Mouse (Mus musculus): ENCODE data around the gene 9330161L09Rik.
"Not testable (repeated sequence)": the region's sequence is repeated elsewhere in the genome, so short reads cannot be mapped to it uniquely, and the experiment has no call there.

Gene 9330161L09Rik

GRCm38 (mm10) chr12:103407720-103408119 is at the start of gene 9330161L09Rik:
TSS of gene 9330161L09Rik (minus strand) at chr12:103407820.
- Histone ChIP-seq H3K27me3 (ENCODE audit: control insufficient read depth, insufficient read depth, low read length, poor library complexity, severe bottlenecking) (no peaks in the 10 kb centered on the region), H3K36me3 (ENCODE audit: control insufficient read depth, insufficient read depth, low read length, poor library complexity, severe bottlenecking) (peaks cover 17% of the 10 kb centered on the region)
- DNase-seq (ENCODE audit: low read depth, low spot score) = no peak

DNA sequence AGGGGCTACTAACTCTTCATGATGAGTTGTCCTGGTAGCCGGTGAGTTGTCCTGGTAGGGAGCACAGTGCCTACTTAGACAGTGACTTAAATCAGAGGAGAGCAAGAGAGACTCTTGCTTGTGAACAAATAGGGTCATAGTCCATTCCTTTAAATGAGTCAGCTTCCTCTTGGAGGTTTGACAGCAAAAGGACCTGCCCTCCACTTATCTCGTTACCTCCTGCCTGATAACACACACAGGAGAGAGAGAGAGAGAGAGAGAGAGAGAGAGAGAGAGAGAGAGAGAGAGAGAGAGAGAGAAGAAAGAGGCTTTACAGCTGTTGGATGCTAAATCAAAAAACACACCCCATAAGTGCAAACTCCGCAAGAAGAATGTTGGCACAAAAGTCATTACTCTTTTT is 49.5 kb upstream of the 9330161L09Rik start, which contains the start of gene Ifi27l2b:
Gene Ifi27l2b, minus strand, starts transcription at position 84 of the 400 bp plus-strand sequence.
- Histone ChIP-seq H3K36me3 (ENCODE audit: control insufficient read depth, insufficient read depth, low read length, poor library complexity, severe bottlenecking) (no peaks in the 10 kb centered on the region), H3K27me3 (ENCODE audit: control insufficient read depth, insufficient read depth, low read length, poor library complexity, severe bottlenecking) (no peaks in the 10 kb centered on the region)
- no peak for DNase-seq (ENCODE audit: low read depth, low spot score)

DNA sequence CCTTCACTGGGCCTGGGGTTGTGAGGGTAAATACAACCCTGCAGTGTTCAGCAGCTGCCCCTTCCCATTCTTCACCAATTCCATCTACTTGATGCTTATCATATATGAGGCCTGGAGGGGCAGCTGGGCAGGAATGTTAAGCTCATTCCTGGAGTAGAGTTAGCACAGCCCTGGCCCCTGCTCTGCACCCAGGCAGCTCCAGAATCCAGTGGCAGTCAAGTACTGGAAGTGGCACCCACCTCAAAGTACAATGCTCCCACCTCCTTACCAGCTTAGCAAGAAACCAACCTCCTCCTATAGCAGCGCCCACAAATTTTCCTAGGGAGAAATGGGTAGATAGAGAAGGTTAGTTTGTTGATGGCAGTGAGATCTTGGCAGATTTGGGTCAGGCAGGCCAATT is 49.1 kb upstream of the 9330161L09Rik start:
- H3K27me3 ChIP-seq (ENCODE audit: control insufficient read depth, insufficient read depth, low read length, poor library complexity, severe bottlenecking); H3K36me3 ChIP-seq (ENCODE audit: control insufficient read depth, insufficient read depth, low read length, poor library complexity, severe bottlenecking): not testable (repeated sequence)

DNA sequence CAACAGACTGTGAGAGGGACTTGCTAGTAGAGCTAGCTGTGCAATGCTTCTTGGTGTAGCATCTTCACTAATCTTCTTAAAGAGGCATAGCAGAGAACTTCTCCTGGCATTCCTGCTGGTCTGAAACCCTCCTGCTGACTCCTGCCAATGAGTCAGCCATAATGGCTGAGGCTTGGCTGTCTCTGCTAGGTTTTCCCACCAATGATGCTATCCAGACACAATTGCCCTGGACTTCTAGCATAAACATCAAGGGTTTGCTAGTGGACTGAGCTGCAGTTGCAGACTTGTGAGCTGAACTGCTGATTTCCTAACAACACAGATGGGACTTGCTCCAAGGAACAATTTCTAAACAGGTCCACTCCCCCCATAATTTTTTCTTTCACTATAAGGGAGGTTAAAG is 45.7 kb upstream of the 9330161L09Rik start:
- Histone ChIP-seq H3K36me3 (ENCODE audit: control insufficient read depth, insufficient read depth, low read length, poor library complexity, severe bottlenecking) (no peaks in the 10 kb centered on the region), H3K27me3 (ENCODE audit: control insufficient read depth, insufficient read depth, low read length, poor library complexity, severe bottlenecking) (no peaks in the 10 kb centered on the region)
- no peak for DNase-seq (ENCODE audit: low read depth, low spot score)

More for the DNA sequence above, 49.1 kb upstream of the 9330161L09Rik start:
- DNase-seq (ENCODE audit: low read depth, low spot score) = not testable (repeated sequence)

DNA sequence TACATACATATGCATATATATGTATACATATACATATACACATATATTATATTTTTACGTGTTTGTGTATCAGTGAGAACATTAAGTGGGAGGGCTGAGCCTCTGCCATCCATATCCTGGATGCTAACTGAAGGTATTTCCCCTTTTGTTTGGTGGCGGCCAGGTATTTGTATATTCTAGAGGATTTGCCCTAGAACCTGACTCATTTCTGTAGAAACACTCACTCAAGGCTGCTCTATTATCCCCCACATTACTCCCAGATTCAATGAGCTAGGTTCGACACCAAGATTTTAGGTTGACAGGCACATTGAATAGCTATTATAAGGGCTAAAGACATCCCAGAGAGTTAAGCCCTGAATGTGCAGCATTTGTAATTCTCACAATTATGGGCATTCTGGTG is 37.4 kb upstream of the 9330161L09Rik start:
- H3K27me3 ChIP-seq (ENCODE audit: control insufficient read depth, insufficient read depth, low read length, poor library complexity, severe bottlenecking) = no peaks in the 10 kb centered on the region
- no peak for DNase-seq (ENCODE audit: low read depth, low spot score)
- peaks cover 2% of the 10 kb centered on the region; the same call in 1 of the 2 replicates for H3K36me3 ChIP-seq (ENCODE audit: control insufficient read depth, insufficient read depth, low read length, poor library complexity, severe bottlenecking)

DNA sequence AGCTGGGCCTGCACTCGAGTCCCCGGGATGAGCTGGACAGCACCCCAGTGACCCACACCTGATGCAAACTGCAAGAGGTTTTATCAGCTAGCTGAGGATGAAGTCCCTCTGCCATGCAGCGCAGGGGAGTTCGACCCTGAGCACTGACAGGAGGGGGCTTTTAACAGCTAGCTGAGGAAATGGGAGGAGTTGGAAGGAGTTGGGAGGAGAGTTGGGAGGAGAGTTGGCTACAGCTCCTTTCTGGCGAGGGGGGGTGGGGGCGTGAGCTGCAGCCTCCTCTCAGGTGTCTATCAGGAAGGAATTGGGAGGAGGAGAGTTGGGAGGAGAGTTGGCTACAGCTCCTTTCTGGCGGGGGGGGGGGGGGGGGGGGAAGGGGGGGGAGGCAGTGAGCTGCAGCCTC is 36.6 kb upstream of the 9330161L09Rik start:
- not testable (repeated sequence) for H3K36me3 ChIP-seq (ENCODE audit: control insufficient read depth, insufficient read depth, low read length, poor library complexity, severe bottlenecking); H3K27me3 ChIP-seq (ENCODE audit: control insufficient read depth, insufficient read depth, low read length, poor library complexity, severe bottlenecking); DNase-seq (ENCODE audit: low read depth, low spot score)

- H3K36me3 ChIP-seq (ENCODE audit: control insufficient read depth, insufficient read depth, low read length, poor library complexity, severe bottlenecking) = peaks cover 3% of the 10 kb centered on the region; the same call in 1 of the 2 replicates
- H3K27me3 ChIP-seq (ENCODE audit: control insufficient read depth, insufficient read depth, low read length, poor library complexity, severe bottlenecking) = no peaks in the 10 kb centered on the region
- peak; percentile 70 for DNase-seq (ENCODE audit: low read depth, low spot score)
Observed at GRCm38 (mm10) chr12:103443524-103443923, 35.9 kb upstream of the 9330161L09Rik start, which contains the start of gene Ifi27l2a. TSS of gene Ifi27l2a (minus strand) at chr12:103443680.

DNA sequence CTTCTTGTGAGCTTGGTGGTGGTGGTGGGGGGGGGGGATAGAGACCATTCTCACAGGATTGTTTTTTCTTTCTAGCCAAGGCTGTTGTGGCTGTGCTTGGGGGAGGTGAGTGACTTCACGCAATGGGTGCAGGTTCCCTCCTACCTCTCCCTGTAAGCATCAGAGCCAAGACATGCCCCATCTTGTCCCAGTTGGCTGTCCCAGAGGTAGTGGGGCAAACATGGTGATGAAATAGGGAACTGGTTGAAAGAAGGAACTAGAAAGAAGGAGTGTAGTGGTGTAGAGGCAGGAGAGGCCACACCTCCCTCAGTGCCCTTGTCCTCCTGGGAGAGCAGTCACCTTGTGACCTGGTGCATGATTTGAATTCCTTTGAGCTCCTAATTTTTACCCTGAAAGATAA is 30.0 kb upstream of the 9330161L09Rik start:
- Histone ChIP-seq H3K27me3 (ENCODE audit: control insufficient read depth, insufficient read depth, low read length, poor library complexity, severe bottlenecking) (no peaks in the 10 kb centered on the region), H3K36me3 (ENCODE audit: control insufficient read depth, insufficient read depth, low read length, poor library complexity, severe bottlenecking) (peaks cover 3% of the 10 kb centered on the region; the same call in 1 of the 2 replicates)
- no peak for DNase-seq (ENCODE audit: low read depth, low spot score)

DNA sequence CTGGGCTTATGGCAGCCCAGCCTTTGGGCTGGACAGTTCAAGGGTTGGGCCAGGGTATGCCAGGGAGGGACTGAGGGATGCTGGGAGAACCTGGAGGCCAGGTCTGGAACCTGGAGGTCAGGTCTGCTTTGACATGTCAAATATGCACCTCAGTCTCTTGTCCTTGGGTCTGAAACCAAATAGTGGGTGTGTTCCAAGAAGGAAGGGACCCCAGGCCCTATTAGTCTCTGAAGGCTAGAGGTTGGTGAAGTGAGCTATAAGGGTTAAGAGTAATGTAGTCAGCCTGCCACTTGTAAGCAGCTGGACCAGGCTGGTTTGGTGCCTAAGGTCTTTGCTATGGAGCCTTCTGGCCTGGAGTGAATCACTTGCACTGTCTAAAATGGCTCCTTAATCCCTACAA is 27.2 kb upstream of the 9330161L09Rik start:
- no peaks in the 10 kb centered on the region for H3K27me3 ChIP-seq (ENCODE audit: control insufficient read depth, insufficient read depth, low read length, poor library complexity, severe bottlenecking)
- no peak for DNase-seq (ENCODE audit: low read depth, low spot score)

DNA sequence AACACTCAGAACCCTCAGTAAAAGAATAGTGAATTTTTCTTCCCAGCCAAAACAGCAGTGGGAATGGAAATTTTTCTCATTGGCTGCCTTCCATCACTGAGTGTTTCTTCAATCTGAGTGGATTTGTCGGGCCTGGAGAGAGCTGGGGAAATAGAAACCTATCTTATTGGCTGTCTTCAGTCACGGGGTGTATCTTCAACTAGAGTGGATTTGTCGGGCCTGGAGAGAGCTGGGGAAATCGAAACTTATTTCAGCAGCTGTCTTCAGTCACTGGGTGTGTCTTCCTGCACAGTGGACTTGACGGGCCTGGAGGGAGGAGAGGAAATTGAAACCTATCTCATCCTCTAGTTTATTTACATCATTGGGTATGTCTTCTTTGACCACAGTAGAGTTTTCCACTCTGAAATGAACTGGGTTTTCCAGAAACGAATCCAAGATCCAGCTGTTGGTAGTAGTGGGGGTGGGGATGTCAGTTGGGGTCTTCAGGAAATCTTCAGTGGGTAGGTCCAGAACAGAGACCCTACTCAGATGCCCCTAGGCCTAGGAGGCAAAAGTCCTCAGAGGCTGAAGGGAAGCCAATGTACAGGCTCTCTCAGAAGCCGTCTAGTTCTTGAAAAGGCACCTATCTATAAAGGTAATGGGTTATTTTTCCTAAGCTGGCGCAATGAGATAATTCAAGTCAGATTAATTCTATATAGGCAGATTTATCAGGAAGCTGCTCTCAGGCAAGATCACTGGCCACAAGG is 26.5 kb upstream of the 9330161L09Rik start, which contains the start of gene Ifi27:
Gene Ifi27, plus strand, starts transcription at position 226 of the 746 bp plus-strand sequence.
- peak; percentile 82 for DNase-seq (ENCODE audit: low read depth, low spot score)
- Histone ChIP-seq H3K27me3 (ENCODE audit: control insufficient read depth, insufficient read depth, low read length, poor library complexity, severe bottlenecking) (no peaks in the 10 kb centered on the region), H3K36me3 (ENCODE audit: control insufficient read depth, insufficient read depth, low read length, poor library complexity, severe bottlenecking) (no peaks in the 10 kb centered on the region)

More for the DNA sequence above, 27.2 kb upstream of the 9330161L09Rik start:
- no peaks in the 10 kb centered on the region for H3K36me3 ChIP-seq (ENCODE audit: control insufficient read depth, insufficient read depth, low read length, poor library complexity, severe bottlenecking)

- Histone ChIP-seq H3K27me3 (ENCODE audit: control insufficient read depth, insufficient read depth, low read length, poor library complexity, severe bottlenecking) (no peaks in the 10 kb centered on the region), H3K36me3 (ENCODE audit: control insufficient read depth, insufficient read depth, low read length, poor library complexity, severe bottlenecking) (no peaks in the 10 kb centered on the region)
- DNase-seq (ENCODE audit: low read depth, low spot score) = no peak
Observed at GRCm38 (mm10) chr12:103433430-103433829, 25.8 kb upstream of the 9330161L09Rik start.

GRCm38 (mm10) chr12:103426710-103427109 is 19.1 kb upstream of the 9330161L09Rik start:
- DNase-seq (ENCODE audit: low read depth, low spot score) = peak; percentile 18
- peaks cover 8% of the 10 kb centered on the region for H3K36me3 ChIP-seq (ENCODE audit: control insufficient read depth, insufficient read depth, low read length, poor library complexity, severe bottlenecking)
- H3K27me3 ChIP-seq (ENCODE audit: control insufficient read depth, insufficient read depth, low read length, poor library complexity, severe bottlenecking) = no peaks in the 10 kb centered on the region

- no peaks in the 10 kb centered on the region for H3K27me3 ChIP-seq (ENCODE audit: control insufficient read depth, insufficient read depth, low read length, poor library complexity, severe bottlenecking)
- H3K36me3 ChIP-seq (ENCODE audit: control insufficient read depth, insufficient read depth, low read length, poor library complexity, severe bottlenecking) = peaks cover 8% of the 10 kb centered on the region
- peak; percentile 99 for DNase-seq (ENCODE audit: low read depth, low spot score)
Observed at GRCm38 (mm10) chr12:103425729-103426470, 18.3 kb upstream of the 9330161L09Rik start, which contains the start of gene Ddx24. TSS of gene Ddx24 (minus strand) at chr12:103425830.

- peaks cover 8% of the 10 kb centered on the region for H3K36me3 ChIP-seq (ENCODE audit: control insufficient read depth, insufficient read depth, low read length, poor library complexity, severe bottlenecking)
- no peaks in the 10 kb centered on the region for H3K27me3 ChIP-seq (ENCODE audit: control insufficient read depth, insufficient read depth, low read length, poor library complexity, severe bottlenecking)
- DNase-seq (ENCODE audit: low read depth, low spot score) = no peak
Observed at GRCm38 (mm10) chr12:103425016-103425728, 17.6 kb upstream of the 9330161L09Rik start.

Data from splenic B cell, adult 2 months (primary cell).